Mouse (Mus musculus) T-helper 1 cell (primary cell): ENCODE results near the gene Trem1.

Source experiments
- in situ Hi-C: fragments of 300-600 bp; cut with MboI, MseI; formaldehyde crosslinking; loops from one replicate; pipeline ENCODE4 v1.15.1; 2025; ENCODE audit warnings: high pct_unique_total_duplicates

The Trem1 gene

GRCm38 (mm10) chr17:48267591-48267990, 35.0 kb downstream of the Trem1 start:
- in situ Hi-C loops = no loop called here

- in situ Hi-C loops = no loop called here
Measured at GRCm38 (mm10) chr17:48268276-48268675, 35.7 kb downstream of the Trem1 start.

GRCm38 (mm10) chr17:48269833-48270232, 37.3 kb downstream of the Trem1 start:
- in situ Hi-C loops = no loop called here

GRCm38 (mm10) chr17:48272158-48272557, 39.6 kb downstream of the Trem1 start:
- in situ Hi-C loops = no loop called here

GRCm38 (mm10) chr17:48272598-48272997, 40.0 kb downstream of the Trem1 start:
- in situ Hi-C loops = no loop called here

GRCm38 (mm10) chr17:48274098-48274497, 41.5 kb downstream of the Trem1 start:
- in situ Hi-C loops = no loop called here

- in situ Hi-C loops = loop anchor here (5.0 kb wide), 1 partner anchor 62 kb away; no protein-coding TSS in a partner anchor
Measured at GRCm38 (mm10) chr17:48274885-48275284, 42.3 kb downstream of the Trem1 start.

GRCm38 (mm10) chr17:48275736-48276135, 43.2 kb downstream of the Trem1 start:
- in situ Hi-C loops = loop anchor here (5.0 kb wide), 1 partner anchor 62 kb away; no protein-coding TSS in a partner anchor

GRCm38 (mm10) chr17:48278381-48278780, 45.8 kb downstream of the Trem1 start:
- in situ Hi-C loops = loop anchor here (5.0 kb wide), 1 partner anchor 59 kb away; no protein-coding TSS in a partner anchor

GRCm38 (mm10) chr17:48279002-48279401, 46.4 kb downstream of the Trem1 start:
- in situ Hi-C loops = loop anchor here (5.0 kb wide), 1 partner anchor 58 kb away; no protein-coding TSS in a partner anchor

GRCm38 (mm10) chr17:48280943-48281738, 48.6 kb downstream of the Trem1 start:
- in situ Hi-C loops = no loop called here

- in situ Hi-C loops = no loop called here
Measured at GRCm38 (mm10) chr17:48281739-48282085, 49.1 kb downstream of the Trem1 start.

GRCm38 (mm10) chr17:48286765-48287164, 54.2 kb downstream of the Trem1 start:
- in situ Hi-C loops = no loop called here

GRCm38 (mm10) chr17:48287276-48287675, 54.7 kb downstream of the Trem1 start:
- in situ Hi-C loops = no loop called here

- in situ Hi-C loops = no loop called here
Measured at GRCm38 (mm10) chr17:48293500-48294194, 61.1 kb downstream of the Trem1 start.
